Mouse (Mus musculus) splenic B cell, adult 2 months (primary cell): ENCODE measurements around the gene Sumo2.
"Not testable (repeated sequence)": the region's sequence is repeated elsewhere in the genome, so short reads cannot be mapped to it uniquely, and the experiment has no call there.

ENCODE experiments used
- DNase-seq: peaks from one replicate; pipeline ENCODE4 v3.0.0-alpha.2; 2011; ENCODE audit warnings: low read depth, low spot score
- H3K27me3 ChIP-seq: 2 replicates; pipeline ENCODE4 v1.6.1; 2012; ENCODE audit warnings: mild to moderate bottlenecking, low read length, moderate library complexity, mixed read lengths; ENCODE audit not compliant: control insufficient read depth, poor library complexity, insufficient read depth, severe bottlenecking
- H3K36me3 ChIP-seq: 2 replicates; pipeline ENCODE4 v1.6.1; 2012; ENCODE audit warnings: mild to moderate bottlenecking, low read length, moderate library complexity, mixed read lengths; ENCODE audit not compliant: control insufficient read depth, poor library complexity, insufficient read depth, severe bottlenecking

Gene Sumo2

GRCm38 (mm10) chr11:115535401-115536037, 557 bp downstream of the Sumo2 start:
- peak; percentile 72 for DNase-seq
- peaks cover 4% of the 10 kb centered on the region; the same call in 1 of the 2 replicates for H3K36me3 ChIP-seq
- H3K27me3 ChIP-seq: no peaks in the 10 kb centered on the region

GRCm38 (mm10) chr11:115534759-115535371, 1.2 kb downstream of the Sumo2 start:
- H3K27me3 ChIP-seq: no peaks in the 10 kb centered on the region
- no peak for DNase-seq

GRCm38 (mm10) chr11:115526446-115526845, 9.6 kb downstream of the Sumo2 start:
- H3K27me3 ChIP-seq, DNase-seq: not testable (repeated sequence)
- peaks cover 16% of the 10 kb centered on the region for H3K36me3 ChIP-seq

More at GRCm38 (mm10) chr11:115534759-115535371, 1.2 kb downstream of the Sumo2 start:
- peaks cover 4% of the 10 kb centered on the region; the same call in 1 of the 2 replicates for H3K36me3 ChIP-seq

GRCm38 (mm10) chr11:115522703-115523102, 13.4 kb downstream of the Sumo2 start:
- no peak for DNase-seq
- H3K36me3 ChIP-seq: peaks cover 16% of the 10 kb centered on the region
- H3K27me3 ChIP-seq: no peaks in the 10 kb centered on the region

- H3K36me3 ChIP-seq: peaks cover 12% of the 10 kb centered on the region
- DNase-seq: no peak
- no peaks in the 10 kb centered on the region for H3K27me3 ChIP-seq
Measured at GRCm38 (mm10) chr11:115522238-115522637, 13.8 kb downstream of the Sumo2 start.

GRCm38 (mm10) chr11:115521080-115521479, 15.0 kb downstream of the Sumo2 start:
- Histone ChIP-seq H3K27me3 (no peaks in the 10 kb centered on the region), H3K36me3 (peaks cover 10% of the 10 kb centered on the region)
- DNase-seq: no peak

- H3K27me3 ChIP-seq: no peaks in the 10 kb centered on the region
- no peak for DNase-seq
- H3K36me3 ChIP-seq: peaks cover 6% of the 10 kb centered on the region
Measured at GRCm38 (mm10) chr11:115520218-115520617, 15.9 kb downstream of the Sumo2 start.

GRCm38 (mm10) chr11:115519581-115519980, 16.5 kb downstream of the Sumo2 start:
- DNase-seq: no peak
- H3K27me3 ChIP-seq: no peaks in the 10 kb centered on the region
- H3K36me3 ChIP-seq: peaks cover 6% of the 10 kb centered on the region

- no peak for DNase-seq
- H3K27me3 ChIP-seq: no peaks in the 10 kb centered on the region
- peaks cover 2% of the 10 kb centered on the region; the same call in 1 of the 2 replicates for H3K36me3 ChIP-seq
Measured at GRCm38 (mm10) chr11:115518693-115519092, 17.4 kb downstream of the Sumo2 start.

GRCm38 (mm10) chr11:115516942-115517341, 19.1 kb downstream of the Sumo2 start:
- no peak for DNase-seq
- Histone ChIP-seq H3K36me3 (no peaks in the 10 kb centered on the region), H3K27me3 (no peaks in the 10 kb centered on the region)

- Histone ChIP-seq H3K36me3 (no peaks in the 10 kb centered on the region), H3K27me3 (no peaks in the 10 kb centered on the region)
- DNase-seq: peak; percentile 25
Measured at GRCm38 (mm10) chr11:115515021-115515420, 21.1 kb downstream of the Sumo2 start.

- Histone ChIP-seq H3K36me3 (no peaks in the 10 kb centered on the region), H3K27me3 (no peaks in the 10 kb centered on the region)
- DNase-seq: peak; percentile 98
Measured at GRCm38 (mm10) chr11:115514238-115514663, 21.8 kb downstream of the Sumo2 start, which contains the start of gene Jpt1. Gene Jpt1 (minus strand): TSS chr11:115514387.

- H3K36me3 ChIP-seq: no peaks in the 10 kb centered on the region
- DNase-seq: peak; percentile 43
Measured at GRCm38 (mm10) chr11:115513271-115514237, 22.5 kb downstream of the Sumo2 start.

GRCm38 (mm10) chr11:115512407-115513183, 23.5 kb downstream of the Sumo2 start:
- DNase-seq: peak; percentile 81
- Histone ChIP-seq H3K27me3 (no peaks in the 10 kb centered on the region), H3K36me3 (no peaks in the 10 kb centered on the region)

More at GRCm38 (mm10) chr11:115513271-115514237, 22.5 kb downstream of the Sumo2 start:
- no peaks in the 10 kb centered on the region for H3K27me3 ChIP-seq
